Comparison of ENCODE assay signal across 5 mouse cellular contexts in the genomic region with DNA sequence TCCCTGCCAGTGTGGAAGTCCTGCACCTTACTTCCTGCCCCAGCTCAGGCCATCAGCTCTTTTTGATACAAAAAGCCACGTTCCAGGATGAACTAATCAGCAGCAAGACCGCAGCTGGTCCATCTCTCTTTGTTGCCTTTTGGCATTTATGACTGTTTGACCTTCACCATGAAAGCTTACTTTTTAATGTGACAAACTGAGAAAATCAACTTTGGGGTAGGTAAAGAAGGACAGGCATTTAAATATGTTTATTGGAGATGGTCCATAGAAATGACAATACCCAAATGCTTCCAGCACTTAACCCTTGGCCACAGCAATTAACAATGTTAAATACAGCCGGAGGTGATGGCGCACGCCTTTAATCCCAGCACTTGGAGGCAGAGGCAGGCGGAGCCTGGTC.
"Had no signal": no experiment of that assay in that cellular context is flagged by ENCODE, and none has a peak within 500 bp of the region (broad histone marks: within the 10 kb centered on the region; RNA-seq: fewer than 3 reads in every experiment).

No protein-coding gene starts in this region.

- DNase-seq: lung, postnatal 14 days; lung, postnatal 36 days; right cerebral cortex, postnatal 14 days; thymus, postnatal 14 days; thymus, postnatal 36 days had no signal
